Mouse (Mus musculus): ENCODE measurements around the gene Chst8.

Gene Chst8

DNA sequence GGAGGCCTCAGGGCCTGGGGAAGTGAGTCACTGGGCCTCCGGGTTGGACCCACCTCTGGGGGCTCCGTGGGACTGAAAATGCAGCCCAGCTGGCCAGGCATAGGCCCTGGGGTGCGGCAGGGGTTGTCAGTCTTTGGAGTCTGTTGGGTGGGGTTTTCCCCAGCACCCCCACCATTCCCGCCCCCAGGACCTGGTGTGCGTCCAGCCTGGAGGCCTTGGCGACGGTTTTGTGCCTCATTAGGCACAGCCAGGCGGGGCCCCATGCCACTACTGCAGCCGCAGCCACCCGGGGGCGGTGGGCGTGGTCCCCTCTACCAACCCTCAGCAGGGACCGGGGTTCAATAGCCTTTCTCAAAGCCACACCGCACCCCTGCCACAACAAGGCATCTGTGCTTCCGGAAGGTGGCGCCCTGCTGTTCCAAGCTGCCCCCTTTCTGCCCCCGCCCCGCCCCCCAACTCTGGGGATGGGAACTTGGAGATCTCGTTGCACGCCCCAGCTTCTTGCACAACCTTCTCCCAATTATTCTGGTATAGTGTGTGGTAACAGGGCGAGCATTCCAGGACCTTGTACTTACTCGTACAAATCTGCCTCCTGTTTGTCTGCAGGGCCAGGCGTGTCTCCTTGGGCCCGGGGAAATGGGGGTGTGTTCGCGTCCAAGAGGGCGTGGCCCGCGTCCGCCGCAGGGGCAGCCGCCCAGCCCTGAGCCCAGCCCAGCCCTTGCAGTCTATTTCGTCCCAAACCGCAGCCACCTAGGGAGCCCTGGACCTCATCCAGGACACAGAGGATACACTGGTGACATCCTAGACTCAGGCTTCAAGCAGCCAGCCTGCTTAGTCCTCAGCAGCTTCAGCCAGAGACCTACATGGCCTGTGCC, 182.1 kb downstream of the Chst8 start:
- DNase-seq (ENCODE audit: low spot score in 2 of 2), result peak; percentile 51 to 64

DNA sequence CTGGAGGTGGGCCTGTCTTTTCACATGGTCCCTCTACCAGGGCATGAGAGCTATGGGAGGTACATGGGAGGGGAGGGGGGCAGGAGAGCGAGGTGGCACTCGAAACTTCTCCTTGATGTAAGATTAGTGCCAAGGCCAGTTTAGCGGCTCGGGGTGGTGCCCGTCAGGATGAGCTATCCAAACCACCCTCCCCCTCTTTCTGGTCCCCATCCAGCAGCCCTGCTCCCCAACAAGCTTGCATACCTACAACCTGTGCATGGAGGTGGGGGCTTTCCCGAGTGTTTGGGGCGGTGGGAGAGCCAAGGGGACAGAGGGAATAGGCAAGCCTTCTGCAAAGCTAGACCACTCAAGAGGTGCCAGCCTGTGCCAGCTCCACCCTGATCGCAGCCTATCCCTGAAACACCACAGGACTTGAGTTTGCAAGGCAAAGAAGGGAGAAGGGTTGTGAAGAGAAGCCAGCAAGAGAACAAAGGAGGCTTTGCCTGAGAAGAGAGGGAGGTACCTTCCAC, 182.8 kb downstream of the Chst8 start:
- DNase-seq (ENCODE audit: low spot score in 2 of 2), result no peak
